ENCODE assay signal across 10 mouse cellular contexts in genomic region chr11:119188389-119188788, GRCm38 (mm10). TPM values are rescaled to one million over a fixed set of nuclear protein-coding genes. Genes with fewer than 3 reads are reported as not detected.
DNase-seq lines count a peak whose midpoint lies in the region; ATAC-seq and TF ChIP-seq lines count a peak whose summit lies in the region.
"Had no signal": no experiment of that assay in that cellular context is flagged by ENCODE, and none has a peak within 500 bp of the region (broad histone marks: within the 10 kb centered on the region; RNA-seq: fewer than 3 reads in every experiment).

No protein-coding gene starts in this region.

- H3K9ac ChIP-seq in hindbrain, postnatal 0 days (replicated peaks; ENCODE audit: low read length), result 0 out of 2 replicates have a peak overlapping the region, but pooled peaks have one; percentile 10
- no peak overlapping the region for H3K9ac ChIP-seq in hindbrain, embryonic 16.5 days (ENCODE audit: low read depth, low read length)
- H3K9ac ChIP-seq in neural tube, embryonic 13.5 days, result peak overlapping the region; percentile 12; the same call in 1 of the 2 replicates
- no peak overlapping the region for H3K9ac ChIP-seq in stomach, embryonic 15.5 days

- TF ChIP-seq CTCF in hindbrain, postnatal 0 days (IDR thresholded peaks at IDR 0.05; ENCODE audit: low read depth), result no peak

- H3K27ac ChIP-seq in hindbrain, postnatal 0 days, result peak overlapping the region; percentile 12; the same call in 1 of the 2 replicates
- no peak overlapping the region for H3K27ac ChIP-seq in hindbrain, embryonic 16.5 days (ENCODE audit: low read depth, low read length)
- no peak overlapping the region for H3K27ac ChIP-seq in neural tube, embryonic 13.5 days (replicated peaks)
- peak overlapping the region; percentile 40; the same call in 1 of the 2 replicates for H3K27ac ChIP-seq in stomach, embryonic 15.5 days

- no peak overlapping the region for H3K4me2 ChIP-seq in hindbrain, postnatal 0 days (ENCODE audit: low read depth, low read length)
- no peak overlapping the region for H3K4me2 ChIP-seq in hindbrain, embryonic 16.5 days (ENCODE audit: low read length)
- no peak overlapping the region for H3K4me2 ChIP-seq in neural tube, embryonic 13.5 days
- H3K4me2 ChIP-seq in stomach, embryonic 15.5 days, result no peak overlapping the region

- no peak overlapping the region for H3K4me3 ChIP-seq in hindbrain, postnatal 0 days (ENCODE audit: low read length)
- H3K4me3 ChIP-seq in hindbrain, embryonic 16.5 days (ENCODE audit: low read length), result no peak overlapping the region
- no peak overlapping the region for H3K4me3 ChIP-seq in neural tube, embryonic 13.5 days
- no peak overlapping the region for H3K4me3 ChIP-seq in stomach, embryonic 15.5 days (replicated peaks)

- peak; percentile 31 for DNase-seq in hindbrain, postnatal 0 days (ENCODE audit: low spot score)
- DNase-seq in neural tube, embryonic 10.5 days (ENCODE audit: extremely low spot score, low spot score), result no peak
- DNase-seq in adrenal gland, postnatal 36 days, result peak; percentile 69 to 80
- no peak for DNase-seq in thymus, postnatal 0 days (ENCODE audit: low spot score)
- no peak for DNase-seq in left cerebral cortex, postnatal 36 days (ENCODE audit: low spot score in 2 of 2)
- DNase-seq: thymus, adult 2 months had no signal

- no peak for ATAC-seq in hindbrain, postnatal 0 days
- ATAC-seq in hindbrain, embryonic 16.5 days, result no peak
- ATAC-seq in neural tube, embryonic 13.5 days (ENCODE audit: low read depth), result no peak
- no peak for ATAC-seq in stomach, embryonic 15.5 days (ENCODE audit: insufficient read depth, low FRiP score, low read depth)

- H3K36me3 ChIP-seq in hindbrain, postnatal 0 days (ENCODE audit: insufficient read depth, low read length), result no peaks in the 10 kb centered on the region
- H3K36me3 ChIP-seq in hindbrain, embryonic 16.5 days (ENCODE audit: control insufficient read depth, insufficient read depth, low read length), result no peaks in the 10 kb centered on the region
- no peaks in the 10 kb centered on the region for H3K36me3 ChIP-seq in neural tube, embryonic 13.5 days
- H3K36me3 ChIP-seq in stomach, embryonic 15.5 days, result no peaks in the 10 kb centered on the region

- H3K9me3 ChIP-seq in hindbrain, postnatal 0 days (ENCODE audit: low read length), result no peaks in the 10 kb centered on the region
- no peaks in the 10 kb centered on the region for H3K9me3 ChIP-seq in hindbrain, embryonic 16.5 days (ENCODE audit: control insufficient read depth, low read length)
- H3K9me3 ChIP-seq in neural tube, embryonic 13.5 days, result no peaks in the 10 kb centered on the region
- H3K9me3 ChIP-seq in stomach, embryonic 15.5 days, result no peaks in the 10 kb centered on the region

- 57% methylated on average over 6 of the region's 6 CpGs for WGBS in hindbrain, postnatal 0 days
- 52% methylated on average over 6 of the region's 6 CpGs for WGBS in hindbrain, embryonic 16.5 days
- WGBS in neural tube, embryonic 13.5 days, result 57% methylated on average over 6 of the region's 6 CpGs
- WGBS in stomach, embryonic 15.5 days, result 60% methylated on average over 6 of the region's 6 CpGs

- H3K4me1 ChIP-seq in hindbrain, postnatal 0 days (ENCODE audit: insufficient read depth, low read length), result peaks cover 12% of the 10 kb centered on the region
- H3K4me1 ChIP-seq in hindbrain, embryonic 16.5 days (ENCODE audit: control insufficient read depth, insufficient read depth, low read depth, low read length), result peaks cover 35% of the 10 kb centered on the region
- peaks cover 65% of the 10 kb centered on the region for H3K4me1 ChIP-seq in neural tube, embryonic 13.5 days (replicated peaks)
- H3K4me1 ChIP-seq in stomach, embryonic 15.5 days, result peaks cover 28% of the 10 kb centered on the region

- no peaks in the 10 kb centered on the region for H3K27me3 ChIP-seq in hindbrain, postnatal 0 days (ENCODE audit: insufficient read depth, low read length)
- no peaks in the 10 kb centered on the region for H3K27me3 ChIP-seq in hindbrain, embryonic 16.5 days (replicated peaks; ENCODE audit: control insufficient read depth, insufficient read depth, low read length)
- no peaks in the 10 kb centered on the region for H3K27me3 ChIP-seq in neural tube, embryonic 13.5 days
- no peaks in the 10 kb centered on the region for H3K27me3 ChIP-seq in stomach, embryonic 15.5 days (replicated peaks)
- H3K27me3 ChIP-seq: CH12.LX had no signal

- intact Hi-C loops in left cerebral cortex, postnatal 36 days (cut with DNase I), result loop anchor here (5.0 kb wide), 2 partner anchors 101 to 136 kb away; partner anchors contain the start of gene Cbx4

RNA-seq across cellular contexts. Expression of gene Tbc1d16, which starts 39.9 kb away (rescaled TPM):
- 161 and 182 TPM in 2 replicates for total RNA-seq in hindbrain, postnatal 0 days (2014; rRNA removed)
- polyA plus RNA-seq in hindbrain, postnatal 0 days (2015; fragmentation: Nextera tagmentation; extraction: Ambion mirVana), result 42.1 and 43.9 TPM in 2 replicates
- polyA plus RNA-seq in hindbrain, embryonic 16.5 days (2015; fragmentation: Nextera tagmentation; extraction: Ambion mirVana), result 47.9 and 54.9 TPM in 2 replicates
- polyA plus RNA-seq in neural tube, embryonic 13.5 days (2015; fragmentation: Nextera tagmentation; extraction: Ambion mirVana), result 49.0 and 50.8 TPM in 2 replicates
- 10 to 100 TPM; 14.3 to 15.9 TPM for total RNA-seq in adrenal gland, postnatal 36 days (2021)
- polyA plus RNA-seq in stomach, embryonic 15.5 days (2015; fragmentation: Nextera tagmentation; extraction: Ambion mirVana), result 18.7 and 19.3 TPM in 2 replicates
- 5.3 and 5.9 TPM in 2 replicates for polyA plus RNA-seq in thymus, postnatal 0 days (2015; fragmentation: Nextera tagmentation; extraction: Ambion mirVana)
- total RNA-seq in left cerebral cortex, postnatal 36 days (2021), result 10 to 100 TPM; 30.5 to 36.2 TPM

RNA-seq across cellular contexts. Expression of gene Ccdc40, which starts 40.0 kb away (rescaled TPM):
- 11.5 and 12.5 TPM in 2 replicates for total RNA-seq in hindbrain, postnatal 0 days (2014; rRNA removed)
- 9.7 and 10.3 TPM in 2 replicates for polyA plus RNA-seq in hindbrain, postnatal 0 days (2015; fragmentation: Nextera tagmentation; extraction: Ambion mirVana)
- 16.5 and 17.2 TPM in 2 replicates for polyA plus RNA-seq in hindbrain, embryonic 16.5 days (2015; fragmentation: Nextera tagmentation; extraction: Ambion mirVana)
- 15.7 and 15.8 TPM in 2 replicates for polyA plus RNA-seq in neural tube, embryonic 13.5 days (2015; fragmentation: Nextera tagmentation; extraction: Ambion mirVana)
- under 1 TPM; 0.40 to 0.66 TPM for total RNA-seq in adrenal gland, postnatal 36 days (2021)
- polyA plus RNA-seq in stomach, embryonic 15.5 days (2015; fragmentation: Nextera tagmentation; extraction: Ambion mirVana), result 2.1 and 2.6 TPM in 2 replicates
- 4.6 and 5.3 TPM in 2 replicates for polyA plus RNA-seq in thymus, postnatal 0 days (2015; fragmentation: Nextera tagmentation; extraction: Ambion mirVana)
- 1 to 10 TPM; 1.1 to 1.3 TPM for total RNA-seq in left cerebral cortex, postnatal 36 days (2021)

Comparison
In these comparisons a context has a peak if more than half of its experiments do, and no peak if none do; other contexts are left out.
1. H3K27ac ChIP-seq: peak in hindbrain, postnatal 0 days (single experiment) and stomach, embryonic 15.5 days (single experiment); none in hindbrain, embryonic 16.5 days (single experiment) and neural tube, embryonic 13.5 days (single experiment).
2. H3K9ac ChIP-seq: peak in hindbrain, postnatal 0 days (single experiment) and neural tube, embryonic 13.5 days (single experiment); none in hindbrain, embryonic 16.5 days (single experiment) and stomach, embryonic 15.5 days (single experiment).
3. DNase-seq: peak in hindbrain, postnatal 0 days (single experiment) and adrenal gland, postnatal 36 days (2 of 2); none in neural tube, embryonic 10.5 days (single experiment), thymus, postnatal 0 days (single experiment) and left cerebral cortex, postnatal 36 days (0 of 2).